Mouse (Mus musculus): Measurements from ENCODE around the gene Vmn1r40. TPM values are rescaled to one million over a fixed set of nuclear protein-coding genes. Genes with fewer than 3 reads are reported as not detected.

Gene Vmn1r40
- not detected in 2 replicates for polyA plus RNA-seq (2014; fragmentation: Nextera tagmentation; extraction: Ambion mirVana)

- no peaks in the 10 kb centered on the region for H3K36me3 ChIP-seq (ENCODE audit: control insufficient read depth, insufficient read depth, low read length)
- no peaks in the 10 kb centered on the region for H3K4me1 ChIP-seq (ENCODE audit: control insufficient read depth in 2 of 2, insufficient read depth in 2 of 2, low read length in 2 of 2)
- peaks cover 4% of the 10 kb centered on the region; the same call in 1 of the 2 replicates for H3K9me3 ChIP-seq (ENCODE audit: control insufficient read depth, low read length)
- 71% methylated on average over 4 of the region's 4 CpGs for WGBS
- no peak for ATAC-seq (ENCODE audit: insufficient number of reproducible peaks, insufficient read depth, low FRiP score, low read depth)
- no peaks in the 10 kb centered on the region for H3K27me3 ChIP-seq (ENCODE audit: control insufficient read depth, insufficient read depth, low read length)
- no peak within 1 kb of the TSS for H3K27ac ChIP-seq (replicated peaks in 1 of 2; ENCODE audit: control insufficient read depth in 1 of 2, insufficient read depth in 1 of 2, low read depth in 2 of 2, low read length in 2 of 2)
- H3K9ac ChIP-seq (ENCODE audit: low read length), result no peak within 1 kb of the TSS
- H3K4me3 ChIP-seq (ENCODE audit: control insufficient read depth in 1 of 2, insufficient read depth in 1 of 2, low read depth in 1 of 2, low read length in 2 of 2), result no peak within 1 kb of the TSS
- H3K4me2 ChIP-seq (ENCODE audit: low read length), result no peak within 1 kb of the TSS
These were observed at the start of gene Vmn1r40 for GRCm38 (mm10) chr6:89707240-89707639. TSS of gene Vmn1r40 (plus strand) at chr6:89707540.

GRCm38 (mm10) chr6:89658342-89658741 lies 49.0 kb upstream of the Vmn1r40 start:
- ATAC-seq (ENCODE audit: insufficient number of reproducible peaks, insufficient read depth, low FRiP score, low read depth), result no peak
- peaks cover 8 to 15% of the 10 kb centered on the region in 2 experiments for H3K4me1 ChIP-seq (ENCODE audit: control insufficient read depth in 2 of 2, insufficient read depth in 2 of 2, low read length in 2 of 2)
- no peak overlapping the region for H3K27ac ChIP-seq (replicated peaks in 1 of 2; ENCODE audit: control insufficient read depth in 1 of 2, insufficient read depth in 1 of 2, low read depth in 2 of 2, low read length in 2 of 2)
- no peak overlapping the region for H3K9ac ChIP-seq (ENCODE audit: low read length)
- WGBS, result 73% methylated on average over 3 of the region's 3 CpGs
- H3K4me2 ChIP-seq (ENCODE audit: low read length), result no peak overlapping the region
- H3K4me3 ChIP-seq (ENCODE audit: control insufficient read depth in 1 of 2, insufficient read depth in 1 of 2, low read depth in 1 of 2, low read length in 2 of 2), result no peak overlapping the region
- 0 out of 2 replicates have a peak, but pooled peaks cover 5% of the 10 kb centered on the region for H3K36me3 ChIP-seq (ENCODE audit: control insufficient read depth, insufficient read depth, low read length)
- no peaks in the 10 kb centered on the region for H3K9me3 ChIP-seq (ENCODE audit: control insufficient read depth, low read length)
- no peaks in the 10 kb centered on the region for H3K27me3 ChIP-seq (ENCODE audit: control insufficient read depth, insufficient read depth, low read length)

- no peak for ATAC-seq (ENCODE audit: insufficient number of reproducible peaks, insufficient read depth, low FRiP score, low read depth)
- Histone ChIP-seq H3K36me3 (ENCODE audit: control insufficient read depth, insufficient read depth, low read length) (peaks cover 9% of the 10 kb centered on the region; the same call in 1 of the 2 replicates), H3K4me1 (ENCODE audit: control insufficient read depth in 2 of 2, insufficient read depth in 2 of 2, low read length in 2 of 2) (peaks cover 8 to 15% of the 10 kb centered on the region in 2 experiments), H3K4me2 (ENCODE audit: low read length) (no peak overlapping the region), H3K9me3 (ENCODE audit: control insufficient read depth, low read length) (no peaks in the 10 kb centered on the region), H3K4me3 (ENCODE audit: control insufficient read depth in 1 of 2, insufficient read depth in 1 of 2, low read depth in 1 of 2, low read length in 2 of 2) (no peak overlapping the region), H3K27ac (replicated peaks in 1 of 2; ENCODE audit: control insufficient read depth in 1 of 2, insufficient read depth in 1 of 2, low read depth in 2 of 2, low read length in 2 of 2) (0 out of 4 replicates have a peak overlapping the region, but pooled peaks of 1 of the 2 experiments have one; percentile 79), H3K9ac (ENCODE audit: low read length) (no peak overlapping the region), H3K27me3 (ENCODE audit: control insufficient read depth, insufficient read depth, low read length) (no peaks in the 10 kb centered on the region)
- 88% methylated on average over 6 of the region's 6 CpGs for WGBS
These were observed 48.4 kb upstream of the Vmn1r40 start for GRCm38 (mm10) chr6:89658931-89659330.

GRCm38 (mm10) chr6:89659692-89660423 lies 47.5 kb upstream of the Vmn1r40 start:
- H3K4me3 ChIP-seq (ENCODE audit: control insufficient read depth in 1 of 2, insufficient read depth in 1 of 2, low read depth in 1 of 2, low read length in 2 of 2), result no peak overlapping the region
- peak overlapping the region; percentile 11; the same call in 1 of the 2 replicates for H3K4me2 ChIP-seq (ENCODE audit: low read length)
- 19% methylated on average over 7 of the region's 7 CpGs for WGBS
- H3K4me1 ChIP-seq (ENCODE audit: control insufficient read depth in 2 of 2, insufficient read depth in 2 of 2, low read length in 2 of 2), result peaks cover 11 to 17% of the 10 kb centered on the region in 2 experiments
- peaks cover 12% of the 10 kb centered on the region; the same call in 1 of the 2 replicates for H3K36me3 ChIP-seq (ENCODE audit: control insufficient read depth, insufficient read depth, low read length)
- H3K27me3 ChIP-seq (ENCODE audit: control insufficient read depth, insufficient read depth, low read length), result no peaks in the 10 kb centered on the region
- peak overlapping the region; percentile 46 to 79 for H3K27ac ChIP-seq (replicated peaks in 1 of 2; ENCODE audit: control insufficient read depth in 1 of 2, insufficient read depth in 1 of 2, low read depth in 2 of 2, low read length in 2 of 2)
- ATAC-seq (ENCODE audit: insufficient number of reproducible peaks, insufficient read depth, low FRiP score, low read depth), result peak; percentile 71; the same call in 1 of the 2 replicates
- no peaks in the 10 kb centered on the region for H3K9me3 ChIP-seq (ENCODE audit: control insufficient read depth, low read length)
- H3K9ac ChIP-seq (ENCODE audit: low read length), result no peak overlapping the region

GRCm38 (mm10) chr6:89660490-89660889 lies 46.9 kb upstream of the Vmn1r40 start:
- 35% methylated on average over 1 of the region's 1 CpGs for WGBS
- ATAC-seq (ENCODE audit: insufficient number of reproducible peaks, insufficient read depth, low FRiP score, low read depth), result no peak
- H3K4me3 ChIP-seq (ENCODE audit: control insufficient read depth in 1 of 2, insufficient read depth in 1 of 2, low read depth in 1 of 2, low read length in 2 of 2), result no peak overlapping the region
- H3K9ac ChIP-seq (ENCODE audit: low read length), result no peak overlapping the region
- peaks cover 13 to 19% of the 10 kb centered on the region in 2 experiments for H3K4me1 ChIP-seq (ENCODE audit: control insufficient read depth in 2 of 2, insufficient read depth in 2 of 2, low read length in 2 of 2)
- H3K36me3 ChIP-seq (ENCODE audit: control insufficient read depth, insufficient read depth, low read length), result peaks cover 12% of the 10 kb centered on the region; the same call in 1 of the 2 replicates
- H3K9me3 ChIP-seq (ENCODE audit: control insufficient read depth, low read length), result no peaks in the 10 kb centered on the region
- no peaks in the 10 kb centered on the region for H3K27me3 ChIP-seq (ENCODE audit: control insufficient read depth, insufficient read depth, low read length)
- H3K4me2 ChIP-seq (ENCODE audit: low read length), result no peak overlapping the region
- H3K27ac ChIP-seq (replicated peaks in 1 of 2; ENCODE audit: control insufficient read depth in 1 of 2, insufficient read depth in 1 of 2, low read depth in 2 of 2, low read length in 2 of 2), result peak overlapping the region; percentile 46 to 79

- H3K27ac ChIP-seq (replicated peaks in 1 of 2; ENCODE audit: control insufficient read depth in 1 of 2, insufficient read depth in 1 of 2, low read depth in 2 of 2, low read length in 2 of 2), result no peak overlapping the region
- peaks cover 15 to 25% of the 10 kb centered on the region in 2 experiments for H3K4me1 ChIP-seq (ENCODE audit: control insufficient read depth in 2 of 2, insufficient read depth in 2 of 2, low read length in 2 of 2)
- H3K9me3 ChIP-seq (ENCODE audit: control insufficient read depth, low read length), result no peaks in the 10 kb centered on the region
- no peak overlapping the region for H3K9ac ChIP-seq (ENCODE audit: low read length)
- no peaks in the 10 kb centered on the region for H3K27me3 ChIP-seq (ENCODE audit: control insufficient read depth, insufficient read depth, low read length)
- no peak for ATAC-seq (ENCODE audit: insufficient number of reproducible peaks, insufficient read depth, low FRiP score, low read depth)
- H3K4me2 ChIP-seq (ENCODE audit: low read length), result no peak overlapping the region
- H3K4me3 ChIP-seq (ENCODE audit: control insufficient read depth in 1 of 2, insufficient read depth in 1 of 2, low read depth in 1 of 2, low read length in 2 of 2), result no peak overlapping the region
- WGBS, result 82% methylated on average over 3 of the region's 3 CpGs
- peaks cover 12% of the 10 kb centered on the region; the same call in 1 of the 2 replicates for H3K36me3 ChIP-seq (ENCODE audit: control insufficient read depth, insufficient read depth, low read length)
These were observed 44.8 kb upstream of the Vmn1r40 start for GRCm38 (mm10) chr6:89662521-89662920.

- no peak overlapping the region for H3K4me2 ChIP-seq (ENCODE audit: low read length)
- peaks cover 12 to 15% of the 10 kb centered on the region in 2 experiments; a peak in 3 of 4 replicates for H3K4me1 ChIP-seq (ENCODE audit: control insufficient read depth in 2 of 2, insufficient read depth in 2 of 2, low read length in 2 of 2)
- H3K27ac ChIP-seq (replicated peaks in 1 of 2; ENCODE audit: control insufficient read depth in 1 of 2, insufficient read depth in 1 of 2, low read depth in 2 of 2, low read length in 2 of 2), result no peak overlapping the region
These were observed 42.2 kb upstream of the Vmn1r40 start for GRCm38 (mm10) chr6:89665155-89665554.

More at GRCm38 (mm10) chr6:89665155-89665554, 42.2 kb upstream of the Vmn1r40 start:
- H3K9ac ChIP-seq (ENCODE audit: low read length), result no peak overlapping the region
- no peaks in the 10 kb centered on the region for H3K27me3 ChIP-seq (ENCODE audit: control insufficient read depth, insufficient read depth, low read length)
- WGBS, result 36% methylated on average over 8 of the region's 8 CpGs
- H3K4me3 ChIP-seq (ENCODE audit: control insufficient read depth in 1 of 2, insufficient read depth in 1 of 2, low read depth in 1 of 2, low read length in 2 of 2), result no peak overlapping the region
- no peaks in the 10 kb centered on the region for H3K9me3 ChIP-seq (ENCODE audit: control insufficient read depth, low read length)
- H3K36me3 ChIP-seq (ENCODE audit: control insufficient read depth, insufficient read depth, low read length), result peaks cover 16% of the 10 kb centered on the region; the same call in 1 of the 2 replicates
- ATAC-seq (ENCODE audit: insufficient number of reproducible peaks, insufficient read depth, low FRiP score, low read depth), result no peak

Data from heart, embryonic 14.5 days (tissue).